Mouse (Mus musculus) hindbrain, embryonic 16.5 days (tissue): ENCODE results near the gene Sprr2h. TPM values are rescaled to one million over a fixed set of nuclear protein-coding genes. Genes with fewer than 3 reads are reported as not detected.

Experiments used
- ATAC-seq: fragments of 200-750 bp; cut with Nextera tagmentation; 2 replicates; pipeline ENCODE4 v1.8.0; 2017; ENCODE audit warnings: moderate TSS enrichment, moderate library complexity
- H3K27ac ChIP-seq: fragments of 300-500 bp; sonication (generic); 2 replicates; pipeline ENCODE4 v1.5.1; 2014; ENCODE audit warnings: low read depth, mild to moderate bottlenecking, control low read depth, low read length, moderate library complexity
- H3K27me3 ChIP-seq: fragments of 300-500 bp; sonication (generic); replicated peaks from 2 replicates; pipeline ENCODE4 v1.6.1; 2014; ENCODE audit warnings: low read length; ENCODE audit not compliant: control insufficient read depth, insufficient read depth
- H3K36me3 ChIP-seq: fragments of 300-500 bp; sonication (generic); 2 replicates; pipeline ENCODE4 v1.6.1; 2014; ENCODE audit warnings: mild to moderate bottlenecking, low read length, moderate library complexity, mixed read lengths; ENCODE audit not compliant: control insufficient read depth, insufficient read depth
- H3K4me1 ChIP-seq: fragments of 300-500 bp; sonication (generic); 2 replicates; pipeline ENCODE4 v1.6.1; 2014; ENCODE audit warnings: low read depth, low read length; ENCODE audit not compliant: control insufficient read depth, insufficient read depth
- H3K4me2 ChIP-seq: fragments of 300-500 bp; sonication (generic); 2 replicates; pipeline ENCODE4 v1.6.1; 2014; ENCODE audit warnings: mild to moderate bottlenecking, low read length, control low read depth, moderate library complexity
- H3K4me3 ChIP-seq: fragments of 300-500 bp; sonication (generic); 2 replicates; pipeline ENCODE4 v1.5.1; 2014; ENCODE audit warnings: mild to moderate bottlenecking, low read length, control low read depth, moderate library complexity
- H3K9ac ChIP-seq: fragments of 300-500 bp; sonication (generic); 2 replicates; pipeline ENCODE4 v1.6.1; 2014; ENCODE audit warnings: low read depth, mild to moderate bottlenecking, control low read depth, low read length, moderate library complexity
- H3K9me3 ChIP-seq: fragments of 300-500 bp; sonication (generic); 2 replicates; pipeline ENCODE4 v1.6.1; 2014; ENCODE audit warnings: mild to moderate bottlenecking, low read length, moderate library complexity; ENCODE audit not compliant: control insufficient read depth
- WGBS: fragments of 180-500 bp; shearing (Covaris S2); extraction: QIAGEN DNeasy Blood & Tissue Kit; methylation state at CpG from one replicate; pipeline ENCODE4 v1.1.7; 2014; 5-methylcytosine and 5-hydroxymethylcytosine counted together
- polyA plus RNA-seq: library from polyadenylated mRNA; unstranded; fragments of >200 nt; fragmentation: Nextera tagmentation; extraction: Ambion mirVana; gene quantifications from 2 replicates; pipeline ENCODE4 v1.2.1, GENCODE M21; 2015

Gene Sprr2h
- not detected in 2 replicates for polyA plus RNA-seq

GRCm38 (mm10) chr3:92385385-92385784, at the start of gene Sprr2h:
Sprr2h (plus strand) TSS chr3:92385685.
- WGBS, result 81% methylated on average over 1 of the region's 1 CpGs
- ATAC-seq, result no peak
- no peak within 1 kb of the TSS for H3K27ac ChIP-seq
- H3K36me3 ChIP-seq, result no peaks in the 10 kb centered on the region
- no peak within 1 kb of the TSS for H3K9ac ChIP-seq
- H3K27me3 ChIP-seq, result no peaks in the 10 kb centered on the region
- H3K4me1 ChIP-seq, result no peaks in the 10 kb centered on the region
- no peak within 1 kb of the TSS for H3K4me3 ChIP-seq
- H3K9me3 ChIP-seq, result no peaks in the 10 kb centered on the region
- no peak within 1 kb of the TSS for H3K4me2 ChIP-seq

- no peak overlapping the region for H3K4me2 ChIP-seq
- H3K27me3 ChIP-seq, result no peaks in the 10 kb centered on the region
- 67% methylated on average over 1 of the region's 1 CpGs for WGBS
- H3K36me3 ChIP-seq, result no peaks in the 10 kb centered on the region
- no peak overlapping the region for H3K9ac ChIP-seq
- no peak overlapping the region for H3K27ac ChIP-seq
- H3K4me1 ChIP-seq, result no peaks in the 10 kb centered on the region
- no peak for ATAC-seq
- H3K9me3 ChIP-seq, result no peaks in the 10 kb centered on the region
- H3K4me3 ChIP-seq, result no peak overlapping the region
Measured at GRCm38 (mm10) chr3:92336278-92336677, 49.2 kb upstream of the Sprr2h start.

GRCm38 (mm10) chr3:92338840-92339239, 46.6 kb upstream of the Sprr2h start, which contains the start of gene Sprr2d:
Sprr2d (plus strand) TSS chr3:92339140.
- Histone ChIP-seq H3K27me3 (no peaks in the 10 kb centered on the region), H3K9ac (no peak within 1 kb of the TSS), H3K9me3 (no peaks in the 10 kb centered on the region), H3K4me3 (no peak within 1 kb of the TSS), H3K27ac (no peak within 1 kb of the TSS), H3K4me1 (no peaks in the 10 kb centered on the region), H3K36me3 (no peaks in the 10 kb centered on the region), H3K4me2 (no peak within 1 kb of the TSS)
- ATAC-seq, result no peak
- 91% methylated on average over 5 of the region's 5 CpGs for WGBS

- no peak within 1 kb of the TSS for H3K4me3 ChIP-seq
- H3K4me1 ChIP-seq, result no peaks in the 10 kb centered on the region
- H3K9ac ChIP-seq, result no peak within 1 kb of the TSS
- 83% methylated on average over 2 of the region's 2 CpGs for WGBS
- ATAC-seq, result no peak
- H3K36me3 ChIP-seq, result no peaks in the 10 kb centered on the region
- H3K9me3 ChIP-seq, result no peaks in the 10 kb centered on the region
- H3K4me2 ChIP-seq, result no peak within 1 kb of the TSS
- no peak within 1 kb of the TSS for H3K27ac ChIP-seq
- H3K27me3 ChIP-seq, result no peaks in the 10 kb centered on the region
Measured at GRCm38 (mm10) chr3:92351843-92352242, 33.6 kb upstream of the Sprr2h start, which contains the start of gene Sprr2e. Sprr2e (plus strand) TSS chr3:92352143.

GRCm38 (mm10) chr3:92361619-92362018, 23.9 kb upstream of the Sprr2h start:
- Histone ChIP-seq H3K27me3 (no peaks in the 10 kb centered on the region), H3K36me3 (no peaks in the 10 kb centered on the region), H3K4me2 (no peak overlapping the region), H3K4me3 (no peak overlapping the region), H3K9me3 (no peaks in the 10 kb centered on the region), H3K9ac (no peak overlapping the region), H3K27ac (no peak overlapping the region), H3K4me1 (no peaks in the 10 kb centered on the region)
- ATAC-seq, result no peak

GRCm38 (mm10) chr3:92364887-92365286, 20.6 kb upstream of the Sprr2h start, which contains the start of gene Sprr2f:
Sprr2f (plus strand) TSS chr3:92365187.
- 68% methylated on average over 3 of the region's 3 CpGs for WGBS
- H3K27me3 ChIP-seq, result no peaks in the 10 kb centered on the region

GRCm38 (mm10) chr3:92373613-92374012, 11.9 kb upstream of the Sprr2h start:
- Histone ChIP-seq H3K4me1 (no peaks in the 10 kb centered on the region), H3K36me3 (no peaks in the 10 kb centered on the region), H3K9me3 (no peaks in the 10 kb centered on the region), H3K4me3 (no peak overlapping the region), H3K4me2 (no peak overlapping the region), H3K27me3 (no peaks in the 10 kb centered on the region), H3K27ac (no peak overlapping the region), H3K9ac (no peak overlapping the region)
- no peak for ATAC-seq
- WGBS, result 77% methylated on average over 2 of the region's 2 CpGs

More at GRCm38 (mm10) chr3:92364887-92365286, 20.6 kb upstream of the Sprr2h start, which contains the start of gene Sprr2f:
- no peak within 1 kb of the TSS for H3K27ac ChIP-seq
- H3K36me3 ChIP-seq, result no peaks in the 10 kb centered on the region
- no peak for ATAC-seq
- H3K9ac ChIP-seq, result no peak within 1 kb of the TSS
- H3K4me3 ChIP-seq, result no peak within 1 kb of the TSS
- no peak within 1 kb of the TSS for H3K4me2 ChIP-seq
- H3K4me1 ChIP-seq, result no peaks in the 10 kb centered on the region
- no peaks in the 10 kb centered on the region for H3K9me3 ChIP-seq

GRCm38 (mm10) chr3:92394301-92394700, 8.8 kb downstream of the Sprr2h start:
- no peak for ATAC-seq
- Histone ChIP-seq H3K36me3 (no peaks in the 10 kb centered on the region), H3K4me2 (no peak overlapping the region), H3K9ac (no peak overlapping the region), H3K4me3 (no peak overlapping the region), H3K27me3 (no peaks in the 10 kb centered on the region), H3K9me3 (no peaks in the 10 kb centered on the region), H3K27ac (no peak overlapping the region), H3K4me1 (no peaks in the 10 kb centered on the region)
- 56% methylated on average over 1 of the region's 1 CpGs for WGBS

GRCm38 (mm10) chr3:92407691-92408090, 22.2 kb downstream of the Sprr2h start, which contains the start of gene Sprr2i:
Sprr2i (plus strand) TSS chr3:92407991.
- Histone ChIP-seq H3K4me2 (no peak within 1 kb of the TSS), H3K9me3 (no peaks in the 10 kb centered on the region), H3K4me3 (no peak within 1 kb of the TSS), H3K27me3 (no peaks in the 10 kb centered on the region), H3K27ac (no peak within 1 kb of the TSS), H3K36me3 (no peaks in the 10 kb centered on the region), H3K9ac (no peak within 1 kb of the TSS), H3K4me1 (no peaks in the 10 kb centered on the region)
- ATAC-seq, result no peak
- 96% methylated on average over 2 of the region's 2 CpGs for WGBS

GRCm38 (mm10) chr3:92417782-92418181, 32.3 kb downstream of the Sprr2h start, which contains the start of gene Sprr2j-ps:
Sprr2j-ps (plus strand) TSS chr3:92418082.
- no peak for ATAC-seq
- Histone ChIP-seq H3K4me3 (no peak within 1 kb of the TSS), H3K27ac (no peak within 1 kb of the TSS), H3K9ac (no peak within 1 kb of the TSS), H3K4me2 (no peak within 1 kb of the TSS), H3K27me3 (no peaks in the 10 kb centered on the region), H3K36me3 (no peaks in the 10 kb centered on the region), H3K4me1 (no peaks in the 10 kb centered on the region), H3K9me3 (no peaks in the 10 kb centered on the region)
- whole genome bisulfite sequencing, result 96% methylated on average over 2 of the region's 2 CpGs
